Mouse (Mus musculus) embryonic facial prominence, embryonic 11.5 days (tissue): ENCODE measurements around the gene Gm49361. TPM values are rescaled to one million over a fixed set of nuclear protein-coding genes. Genes with fewer than 3 reads are reported as not detected.

Source experiments
- ATAC-seq: fragments of 200-750 bp; cut with Nextera tagmentation; replicated peaks from 2 replicates; pipeline ENCODE4 v1.8.0; 2017; ENCODE audit warnings: low read depth; ENCODE audit not compliant: insufficient number of reproducible peaks, low FRiP score, low TSS enrichment
- DNase-seq: peaks from one replicate; pipeline ENCODE4 v3.0.0-alpha.2; 2015; ENCODE audit warnings: low spot score
- H3K27ac ChIP-seq: fragments of 300-500 bp; sonication (generic); replicated peaks from 2 replicates; pipeline ENCODE4 v1.5.1; 2014; ENCODE audit warnings: mild to moderate bottlenecking, low read depth, low read length, control low read depth
- H3K27me3 ChIP-seq: fragments of 300-500 bp; sonication (generic); 2 replicates; pipeline ENCODE4 v1.6.1; 2014; ENCODE audit warnings: mild to moderate bottlenecking, low read length, moderate library complexity, mixed read lengths; ENCODE audit not compliant: control insufficient read depth, insufficient read depth
- H3K36me3 ChIP-seq: fragments of 300-500 bp; sonication (generic); replicated peaks from 2 replicates; pipeline ENCODE4 v1.6.1; 2014; ENCODE audit warnings: low read depth, mild to moderate bottlenecking, low read length, moderate library complexity, mixed read lengths; ENCODE audit not compliant: control insufficient read depth, insufficient read depth
- H3K4me1 ChIP-seq: fragments of 300-500 bp; sonication (generic); 2 replicates; pipeline ENCODE4 v1.6.1; 2014; ENCODE audit warnings: low read length, mixed read lengths; ENCODE audit not compliant: control insufficient read depth, insufficient read depth
- H3K4me2 ChIP-seq: fragments of 300-500 bp; sonication (generic); 2 replicates; pipeline ENCODE4 v1.6.1; 2014; ENCODE audit warnings: low read depth, mild to moderate bottlenecking, control low read depth, low read length, moderate library complexity
- H3K4me3 ChIP-seq: fragments of 300-500 bp; sonication (generic); 2 replicates; pipeline ENCODE4 v1.5.1; 2014; ENCODE audit warnings: low read depth, low read length, control low read depth
- H3K9ac ChIP-seq: fragments of 300-500 bp; sonication (generic); replicated peaks from 2 replicates; pipeline ENCODE4 v1.6.1; 2014; ENCODE audit warnings: mild to moderate bottlenecking, control low read depth, low read length
- H3K9me3 ChIP-seq: fragments of 300-500 bp; sonication (generic); replicated peaks from 2 replicates; pipeline ENCODE4 v1.6.1; 2016; ENCODE audit warnings: mild to moderate bottlenecking, low read length, inconsistent platforms, mixed read lengths; ENCODE audit not compliant: control insufficient read depth
- WGBS: fragments of 180-500 bp; shearing (Covaris S2); extraction: QIAGEN DNeasy Blood & Tissue Kit; methylation state at CpG from one replicate; pipeline ENCODE4 v1.1.7; 2014; 5-methylcytosine and 5-hydroxymethylcytosine counted together
- polyA plus RNA-seq: library from polyadenylated mRNA; unstranded; fragments of >200 nt; fragmentation: Nextera tagmentation; extraction: Ambion mirVana; gene quantifications from 2 replicates; pipeline ENCODE4 v1.2.1, GENCODE M21; 2014

Gm49361 gene
- not detected in 2 replicates for polyA plus RNA-seq

DNA sequence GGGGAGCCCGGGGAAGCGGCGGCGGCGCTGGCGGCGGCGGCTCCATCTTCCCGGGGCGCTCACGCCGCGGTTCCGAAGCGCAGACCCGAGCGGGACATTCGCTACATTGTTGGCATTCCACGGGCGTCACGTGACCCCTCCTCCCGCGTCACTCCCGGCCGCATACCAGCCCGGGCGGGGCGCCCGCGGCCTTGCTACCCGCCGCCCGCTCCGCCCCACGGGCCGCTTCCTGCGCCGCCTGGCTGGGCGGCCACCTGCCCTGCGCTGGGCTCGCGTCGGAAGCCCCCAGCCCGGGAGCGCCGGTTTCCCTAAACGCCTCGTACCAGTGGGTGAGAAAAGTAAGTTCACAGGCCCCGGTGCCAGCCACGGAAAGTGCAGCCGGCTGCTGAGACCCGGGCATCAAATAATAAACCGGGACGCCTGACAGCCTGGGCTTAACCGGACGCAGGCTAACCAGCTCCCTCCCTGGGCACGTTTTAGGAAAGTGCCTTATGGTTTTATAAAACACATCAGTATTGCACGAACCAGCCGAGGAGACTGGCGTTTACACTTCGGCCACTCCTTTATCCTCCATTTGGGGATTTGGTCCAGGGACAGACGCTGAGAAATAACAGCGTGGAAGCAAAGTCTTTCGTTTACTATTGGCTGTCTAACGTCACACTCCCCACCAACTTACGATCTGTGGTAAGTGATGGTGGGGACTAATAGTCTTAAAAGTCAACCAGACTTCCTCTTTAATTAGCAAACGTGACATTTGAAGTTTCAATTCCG is at the start of gene Gm49361:
Gm49361 (minus strand) TSS at position 103 of the 771 bp plus-strand sequence.
- peak within 1 kb of the TSS; percentile 95 for H3K9ac ChIP-seq
- no peaks in the 10 kb centered on the region for H3K4me1 ChIP-seq
- peak within 1 kb of the TSS; percentile 87 for H3K4me2 ChIP-seq
- no peaks in the 10 kb centered on the region for H3K36me3 ChIP-seq
- peak; percentile 86 for ATAC-seq
- H3K27me3 ChIP-seq, result no peaks in the 10 kb centered on the region
- H3K4me3 ChIP-seq, result peak within 1 kb of the TSS; percentile 95
- DNase-seq, result peak; percentile 92
- peak within 1 kb of the TSS; percentile 88 for H3K27ac ChIP-seq
- no peaks in the 10 kb centered on the region for H3K9me3 ChIP-seq
- under 1% methylated on average over 60 of the region's 68 CpGs for WGBS

DNA sequence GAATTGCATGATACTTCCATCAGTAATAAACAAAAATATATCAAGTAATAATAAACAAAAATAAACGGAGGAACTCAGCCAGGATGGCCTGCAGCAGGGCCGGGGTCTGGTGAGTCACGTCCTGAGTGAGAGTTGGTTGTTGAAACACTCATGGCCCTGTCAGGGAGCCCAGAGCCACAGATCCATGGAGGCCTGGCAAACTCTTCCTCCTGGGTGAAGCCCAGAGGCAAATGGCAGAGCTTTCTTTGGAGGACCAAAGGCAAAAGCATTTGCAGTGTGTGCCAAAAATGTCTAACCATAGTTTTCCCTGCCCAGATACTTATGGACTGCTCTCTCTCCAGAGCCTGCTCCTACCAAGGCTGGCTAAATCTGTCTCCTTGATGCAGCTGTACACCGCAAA is 45.3 kb upstream of the Gm49361 start:
- H3K36me3 ChIP-seq, result no peaks in the 10 kb centered on the region
- H3K4me3 ChIP-seq, result no peak overlapping the region
- no peaks in the 10 kb centered on the region for H3K4me1 ChIP-seq
- no peaks in the 10 kb centered on the region for H3K9me3 ChIP-seq
- ATAC-seq (no peak), DNase-seq (no peak)
- WGBS, result 89% methylated on average over 4 of the region's 4 CpGs
- no peaks in the 10 kb centered on the region for H3K27me3 ChIP-seq
- H3K4me2 ChIP-seq, result no peak overlapping the region
- no peak overlapping the region for H3K9ac ChIP-seq
- H3K27ac ChIP-seq, result no peak overlapping the region

DNA sequence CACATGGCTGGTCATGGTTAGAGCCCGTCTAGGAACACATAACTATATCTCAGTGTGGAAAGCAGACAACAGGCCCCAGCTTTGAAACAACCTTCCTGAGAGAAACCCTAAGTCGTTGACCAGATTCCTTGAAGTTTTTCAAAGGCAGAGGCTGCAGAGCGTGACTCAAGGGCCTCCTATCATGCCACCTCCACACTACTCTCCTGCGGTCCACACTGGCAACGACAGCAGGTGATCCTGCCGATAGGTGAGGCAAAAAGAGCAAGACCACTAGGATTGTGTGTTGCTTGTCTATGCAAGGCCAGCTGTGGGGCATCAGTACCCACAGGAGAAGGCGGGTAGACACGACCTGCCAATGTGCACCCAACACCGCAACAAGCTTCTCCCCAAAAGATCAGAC is 43.9 kb upstream of the Gm49361 start:
- H3K27me3 ChIP-seq, result no peaks in the 10 kb centered on the region
- H3K9ac ChIP-seq, result no peak overlapping the region
- no peak for ATAC-seq
- H3K27ac ChIP-seq, result no peak overlapping the region
- H3K36me3 ChIP-seq, result no peaks in the 10 kb centered on the region
- 90% methylated on average over 9 of the region's 9 CpGs for whole genome bisulfite sequencing
- H3K4me1 ChIP-seq, result no peaks in the 10 kb centered on the region
- no peak overlapping the region for H3K4me2 ChIP-seq
- no peaks in the 10 kb centered on the region for H3K9me3 ChIP-seq
- DNase-seq, result no peak
- H3K4me3 ChIP-seq, result no peak overlapping the region

DNA sequence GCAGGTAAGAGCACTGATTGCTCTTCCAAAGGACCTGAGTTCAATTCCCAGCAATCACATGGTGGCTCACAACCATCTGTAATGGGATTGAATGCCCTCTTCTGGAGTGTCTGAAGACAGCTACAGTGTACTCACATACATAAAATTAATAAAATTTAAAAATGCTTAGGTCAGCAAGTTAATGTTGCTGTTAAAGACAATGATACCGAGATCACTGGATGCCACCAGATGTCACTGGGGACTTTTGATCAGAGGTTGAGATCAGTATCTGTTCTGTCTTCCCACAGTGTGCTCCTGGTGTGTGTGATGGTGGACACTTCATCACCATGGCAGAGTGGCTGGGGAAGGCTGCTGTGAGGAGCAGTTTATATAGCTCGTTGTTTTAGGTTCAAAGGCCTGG is 43.4 kb upstream of the Gm49361 start:
- 72% methylated on average over 2 of the region's 2 CpGs for WGBS
- no peaks in the 10 kb centered on the region for H3K9me3 ChIP-seq

GRCm38 (mm10) chr14:57787406-57787805 is 41.5 kb upstream of the Gm49361 start:
- Histone ChIP-seq H3K4me3 (no peak overlapping the region), H3K36me3 (no peaks in the 10 kb centered on the region), H3K4me2 (no peak overlapping the region), H3K9me3 (no peaks in the 10 kb centered on the region), H3K27me3 (no peaks in the 10 kb centered on the region), H3K4me1 (no peaks in the 10 kb centered on the region), H3K27ac (no peak overlapping the region), H3K9ac (no peak overlapping the region)
- ATAC-seq (no peak), DNase-seq (no peak)
- WGBS, result 65% methylated on average over 4 of the region's 4 CpGs

More for the DNA sequence above, 43.4 kb upstream of the Gm49361 start:
- no peaks in the 10 kb centered on the region for H3K36me3 ChIP-seq
- H3K9ac ChIP-seq, result no peak overlapping the region
- H3K4me2 ChIP-seq, result no peak overlapping the region
- ATAC-seq (no peak), DNase-seq (no peak)
- no peaks in the 10 kb centered on the region for H3K4me1 ChIP-seq
- H3K27me3 ChIP-seq, result no peaks in the 10 kb centered on the region
- H3K4me3 ChIP-seq, result no peak overlapping the region
- H3K27ac ChIP-seq, result no peak overlapping the region

- ATAC-seq (no peak), DNase-seq (no peak)
- no peak overlapping the region for H3K4me2 ChIP-seq
- WGBS, result 82% methylated on average over 6 of the region's 6 CpGs
- H3K27me3 ChIP-seq, result no peaks in the 10 kb centered on the region
- no peaks in the 10 kb centered on the region for H3K36me3 ChIP-seq
- no peak overlapping the region for H3K4me3 ChIP-seq
- no peak overlapping the region for H3K27ac ChIP-seq
- no peak overlapping the region for H3K9ac ChIP-seq
- H3K9me3 ChIP-seq, result no peaks in the 10 kb centered on the region
- no peaks in the 10 kb centered on the region for H3K4me1 ChIP-seq
These were observed 26.4 kb upstream of the Gm49361 start for GRCm38 (mm10) chr14:57772157-57772815.

GRCm38 (mm10) chr14:57769102-57769501 is 23.2 kb upstream of the Gm49361 start:
- Histone ChIP-seq H3K9me3 (no peaks in the 10 kb centered on the region), H3K4me3 (no peak overlapping the region), H3K9ac (no peak overlapping the region), H3K4me2 (no peak overlapping the region), H3K27me3 (no peaks in the 10 kb centered on the region), H3K27ac (no peak overlapping the region), H3K36me3 (no peaks in the 10 kb centered on the region), H3K4me1 (no peaks in the 10 kb centered on the region)
- ATAC-seq (no peak), DNase-seq (no peak)
- 94% methylated on average over 5 of the region's 5 CpGs for WGBS
